Mouse (Mus musculus) megakaryocyte, embryonic 14.5 days (primary cell): ENCODE data around the gene Dyrk1a.

Experiments
- FLI1 ChIP-seq: IDR thresholded peaks from 2 replicates; pipeline ENCODE4 v1.6.1; 2012; ENCODE audit warnings: low read length, inconsistent platforms, mixed read lengths
- GATA1 ChIP-seq: IDR thresholded peaks from 3 replicates; pipeline ENCODE4 v1.6.1; 2012; ENCODE audit warnings: mixed read lengths, low read length, inconsistent platforms, borderline replicate concordance

GRCm38 (mm10) chr16:94551934-94552333, 17.9 kb upstream of the Dyrk1a start:
- TF ChIP-seq GATA1: no peak
- TF ChIP-seq FLI1: no peak
